Mouse (Mus musculus) hindbrain, embryonic 14.5 days (tissue): ENCODE data around the gene Cd34. TPM values are rescaled to one million over a fixed set of nuclear protein-coding genes. Genes with fewer than 3 reads are reported as not detected.

ENCODE experiments used
- ATAC-seq: fragments of 200-750 bp; cut with Nextera tagmentation; 2 replicates; pipeline ENCODE4 v1.8.0; 2017; ENCODE audit warnings: moderate number of reproducible peaks, mild to moderate bottlenecking, moderate TSS enrichment, moderate library complexity; ENCODE audit not compliant: low FRiP score
- DNase-seq: peaks from one replicate; pipeline ENCODE4 v3.0.0-alpha.2; 2015; ENCODE audit warnings: low spot score
- H3K27ac ChIP-seq: fragments of 300-500 bp; sonication (generic); 2 replicates; pipeline ENCODE4 v1.5.1; 2014; ENCODE audit warnings: mild to moderate bottlenecking, moderate library complexity
- H3K27me3 ChIP-seq: fragments of 300-500 bp; sonication (generic); 2 replicates; pipeline ENCODE4 v1.6.1; 2014; ENCODE audit warnings: mild to moderate bottlenecking, low read length, mixed read lengths; ENCODE audit not compliant: control insufficient read depth, insufficient read depth
- H3K36me3 ChIP-seq: fragments of 300-500 bp; sonication (generic); replicated peaks from 2 replicates; pipeline ENCODE4 v1.6.1; 2014; ENCODE audit not compliant: control insufficient read depth, insufficient read depth
- H3K4me1 ChIP-seq: fragments of 300-500 bp; sonication (generic); replicated peaks from 2 replicates; pipeline ENCODE4 v1.6.1; 2014; ENCODE audit warnings: antibody characterized with exemption, low read length, mixed read lengths; ENCODE audit not compliant: control insufficient read depth, insufficient read depth
- H3K4me2 ChIP-seq: fragments of 300-500 bp; sonication (generic); replicated peaks from 2 replicates; pipeline ENCODE4 v1.6.1; 2014; ENCODE audit warnings: mild to moderate bottlenecking, moderate library complexity
- H3K4me3 ChIP-seq: fragments of 300-500 bp; sonication (generic); replicated peaks from 2 replicates; pipeline ENCODE4 v1.5.1; 2014; ENCODE audit warnings: mild to moderate bottlenecking, low read length
- H3K9ac ChIP-seq: fragments of 300-500 bp; sonication (generic); 2 replicates; pipeline ENCODE4 v1.6.1; 2014
- H3K9me3 ChIP-seq: fragments of 300-500 bp; sonication (generic); 2 replicates; pipeline ENCODE4 v1.6.1; 2016; ENCODE audit warnings: low read length; ENCODE audit not compliant: control insufficient read depth
- WGBS: fragments of 180-500 bp; shearing (Covaris S2); extraction: QIAGEN DNeasy Blood & Tissue Kit; methylation state at CpG from one replicate; pipeline ENCODE4 v1.1.7; 2014; 5-methylcytosine and 5-hydroxymethylcytosine counted together
- polyA plus RNA-seq: library from polyadenylated mRNA; unstranded; fragments of >200 nt; fragmentation: Nextera tagmentation; extraction: Ambion mirVana; gene quantifications from 2 replicates; pipeline ENCODE4 v1.2.1, GENCODE M21; 2014

Gene Cd34
- 38.3 and 38.6 TPM in 2 replicates for polyA plus RNA-seq

DNA sequence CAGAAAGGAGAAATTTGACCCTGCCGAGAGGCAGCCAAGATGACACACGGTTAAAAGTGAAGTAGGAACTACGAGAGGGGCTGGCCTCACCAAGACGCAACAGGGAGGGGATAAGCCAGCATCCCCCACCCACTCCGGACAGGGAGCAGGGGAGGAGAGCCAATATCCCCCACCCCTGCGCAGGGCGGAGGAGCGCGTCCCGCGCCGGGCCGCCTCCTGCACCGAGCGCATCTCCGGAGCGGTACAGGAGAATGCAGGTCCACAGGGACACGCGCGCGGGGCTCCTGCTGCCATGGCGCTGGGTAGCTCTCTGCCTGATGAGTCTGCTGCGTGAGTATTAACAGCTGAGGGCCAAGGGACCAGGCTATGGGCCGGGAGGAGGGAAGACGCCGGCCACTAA lies at the start of gene Cd34:
Gene Cd34 (plus strand): TSS at position 105 of the 400 bp plus-strand sequence.
- peak within 1 kb of the TSS; percentile 62 for H3K9ac ChIP-seq
- whole genome bisulfite sequencing, result 1% methylated on average over 26 of the region's 26 CpGs

GRCm38 (mm10) chr1:194894513-194894912 lies 44.1 kb upstream of the Cd34 start:
- ATAC-seq (no peak), DNase-seq (no peak)
- H3K27ac ChIP-seq, result no peak overlapping the region
- H3K4me2 ChIP-seq, result no peak overlapping the region
- no peak overlapping the region for H3K4me3 ChIP-seq
- no peaks in the 10 kb centered on the region for H3K27me3 ChIP-seq
- H3K4me1 ChIP-seq, result no peaks in the 10 kb centered on the region
- 76% methylated on average over 1 of the region's 1 CpGs for WGBS
- no peak overlapping the region for H3K9ac ChIP-seq
- H3K36me3 ChIP-seq, result no peaks in the 10 kb centered on the region
- H3K9me3 ChIP-seq, result no peaks in the 10 kb centered on the region

More for the DNA sequence above, at the start of gene Cd34:
- no peak; the same call in 1 of the 2 replicates for ATAC-seq
- Histone ChIP-seq H3K4me2 (peak within 1 kb of the TSS; percentile 78), H3K4me1 (peaks cover 6% of the 10 kb centered on the region; the same call in 1 of the 2 replicates), H3K27ac (no peak within 1 kb of the TSS), H3K4me3 (peak within 1 kb of the TSS; percentile 39), H3K36me3 (no peaks in the 10 kb centered on the region), H3K9me3 (no peaks in the 10 kb centered on the region), H3K27me3 (peaks cover 18% of the 10 kb centered on the region; the same call in 1 of the 2 replicates)
- DNase-seq, result no peak

GRCm38 (mm10) chr1:194895287-194895686 lies 43.3 kb upstream of the Cd34 start:
- no peak overlapping the region for H3K9ac ChIP-seq
- 81% methylated on average over 3 of the region's 3 CpGs for WGBS
- no peak overlapping the region for H3K27ac ChIP-seq
- no peak overlapping the region for H3K4me2 ChIP-seq
- H3K4me3 ChIP-seq, result no peak overlapping the region
- ATAC-seq (no peak), DNase-seq (no peak)
- no peaks in the 10 kb centered on the region for H3K4me1 ChIP-seq
- no peaks in the 10 kb centered on the region for H3K27me3 ChIP-seq
- no peaks in the 10 kb centered on the region for H3K9me3 ChIP-seq
- no peaks in the 10 kb centered on the region for H3K36me3 ChIP-seq

- Histone ChIP-seq H3K27me3 (no peaks in the 10 kb centered on the region), H3K4me1 (no peaks in the 10 kb centered on the region), H3K27ac (no peak overlapping the region), H3K9me3 (no peaks in the 10 kb centered on the region), H3K36me3 (no peaks in the 10 kb centered on the region), H3K9ac (no peak overlapping the region), H3K4me3 (no peak overlapping the region), H3K4me2 (no peak overlapping the region)
- ATAC-seq (no peak), DNase-seq (no peak)
Observed at GRCm38 (mm10) chr1:194901075-194901474, 37.5 kb upstream of the Cd34 start.

DNA sequence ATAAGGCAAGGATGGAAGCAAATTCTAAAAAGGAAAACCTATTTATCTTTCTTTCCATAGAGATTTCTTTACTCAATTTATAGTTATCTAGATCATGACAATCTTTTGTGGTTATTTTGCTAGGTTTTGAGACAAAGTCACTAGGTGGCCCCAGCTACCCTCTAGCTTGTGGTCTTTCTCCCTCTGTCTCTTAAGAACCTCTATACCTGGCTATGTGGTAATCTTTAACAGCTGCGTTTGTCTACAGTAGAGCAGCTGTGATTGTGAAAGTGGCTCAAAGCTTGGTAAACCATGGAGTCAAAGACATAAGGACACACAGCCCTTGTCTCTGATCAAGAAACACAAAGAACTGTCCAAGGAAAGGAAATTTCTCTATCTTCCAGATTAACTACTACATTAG lies 36.8 kb upstream of the Cd34 start:
- ATAC-seq (no peak), DNase-seq (no peak)
- Histone ChIP-seq H3K4me3 (no peak overlapping the region), H3K9me3 (no peaks in the 10 kb centered on the region), H3K36me3 (no peaks in the 10 kb centered on the region), H3K4me1 (no peaks in the 10 kb centered on the region), H3K4me2 (no peak overlapping the region), H3K27ac (no peak overlapping the region), H3K9ac (no peak overlapping the region), H3K27me3 (no peaks in the 10 kb centered on the region)
- WGBS, result 82% methylated on average over 1 of the region's 1 CpGs

GRCm38 (mm10) chr1:194908956-194909355 lies 29.7 kb upstream of the Cd34 start:
- no peak overlapping the region for H3K9ac ChIP-seq
- H3K9me3 ChIP-seq, result no peaks in the 10 kb centered on the region
- H3K27me3 ChIP-seq, result no peaks in the 10 kb centered on the region
- DNase-seq, result no peak
- H3K4me3 ChIP-seq, result no peak overlapping the region
- H3K4me2 ChIP-seq, result no peak overlapping the region
- ATAC-seq, result no peak
- no peaks in the 10 kb centered on the region for H3K36me3 ChIP-seq
- H3K27ac ChIP-seq, result no peak overlapping the region
- H3K4me1 ChIP-seq, result no peaks in the 10 kb centered on the region

- H3K36me3 ChIP-seq, result no peaks in the 10 kb centered on the region
- ATAC-seq, result no peak
- H3K4me2 ChIP-seq, result no peak overlapping the region
- no peak overlapping the region for H3K9ac ChIP-seq
- no peak overlapping the region for H3K27ac ChIP-seq
- H3K27me3 ChIP-seq, result no peaks in the 10 kb centered on the region
- H3K4me1 ChIP-seq, result no peaks in the 10 kb centered on the region
- H3K9me3 ChIP-seq, result no peaks in the 10 kb centered on the region
- no peak for DNase-seq
- H3K4me3 ChIP-seq, result no peak overlapping the region
- WGBS, result 78% methylated on average over 1 of the region's 1 CpGs
Observed at GRCm38 (mm10) chr1:194925753-194926350, 12.8 kb upstream of the Cd34 start.

DNA sequence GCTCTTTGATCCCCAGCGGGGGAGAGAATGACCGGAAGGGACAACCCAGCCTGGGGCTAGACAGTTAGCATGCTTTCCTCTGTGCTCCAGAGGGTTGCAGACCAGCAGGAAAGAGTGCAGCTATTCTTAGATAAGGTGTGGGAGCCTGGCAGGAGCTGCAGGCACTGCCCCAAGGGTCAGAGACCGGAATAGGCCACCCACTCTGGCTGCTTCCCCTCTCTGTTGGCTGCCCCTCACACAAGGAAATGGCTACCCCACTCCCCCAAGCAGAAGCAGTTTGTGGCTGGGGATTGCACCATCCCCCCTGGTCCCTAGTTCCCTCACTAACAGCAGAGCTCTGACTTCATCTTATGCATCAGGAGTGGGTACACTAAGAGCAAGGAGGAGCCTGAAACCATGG lies 10.7 kb upstream of the Cd34 start:
- 74% methylated on average over 3 of the region's 3 CpGs for WGBS
- ATAC-seq (no peak), DNase-seq (no peak)
- no peaks in the 10 kb centered on the region for H3K27me3 ChIP-seq
- no peak overlapping the region for H3K9ac ChIP-seq
- H3K36me3 ChIP-seq, result no peaks in the 10 kb centered on the region
- H3K4me1 ChIP-seq, result no peaks in the 10 kb centered on the region
- H3K9me3 ChIP-seq, result no peaks in the 10 kb centered on the region
- H3K4me3 ChIP-seq, result no peak overlapping the region
- no peak overlapping the region for H3K27ac ChIP-seq
- H3K4me2 ChIP-seq, result no peak overlapping the region

DNA sequence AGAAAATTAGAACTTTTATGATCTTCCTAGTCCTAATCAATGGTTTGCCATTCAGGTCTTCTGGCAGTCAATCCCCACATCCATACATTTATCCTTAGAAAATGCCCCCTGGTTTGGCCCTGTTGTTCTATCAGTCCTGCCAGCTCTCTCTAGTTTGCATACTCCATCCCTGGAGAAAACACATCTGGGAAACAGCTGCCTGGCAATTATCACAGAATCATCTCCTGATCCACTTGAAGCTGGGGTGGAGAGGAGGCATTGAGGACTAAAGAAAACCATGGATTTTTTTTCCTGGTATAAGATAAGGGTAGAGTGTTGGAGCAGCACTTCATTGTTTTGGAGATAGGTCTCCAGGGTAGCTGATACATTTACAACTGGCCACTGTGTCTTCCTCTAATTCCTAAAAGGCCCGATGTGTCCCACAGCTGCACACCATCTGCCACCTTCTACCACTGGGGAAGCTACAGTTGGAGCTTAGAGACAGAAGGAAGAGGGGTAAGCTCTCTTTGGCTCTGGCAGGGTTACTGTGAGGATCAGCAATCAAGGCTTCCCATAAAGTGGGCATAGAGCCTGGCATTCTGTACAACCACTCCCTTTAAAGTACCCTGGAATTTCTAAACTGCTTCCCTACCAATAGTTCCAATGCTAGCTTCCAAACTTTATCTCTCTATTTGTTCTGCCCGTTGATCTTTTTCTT lies 9.2 kb upstream of the Cd34 start:
- H3K9me3 ChIP-seq, result no peaks in the 10 kb centered on the region
- ATAC-seq (no peak), DNase-seq (no peak)
- no peaks in the 10 kb centered on the region for H3K4me1 ChIP-seq
- no peak overlapping the region for H3K9ac ChIP-seq
- no peak overlapping the region for H3K4me2 ChIP-seq
- no peaks in the 10 kb centered on the region for H3K36me3 ChIP-seq
- H3K27me3 ChIP-seq, result no peaks in the 10 kb centered on the region
- no peak overlapping the region for H3K27ac ChIP-seq
- no peak overlapping the region for H3K4me3 ChIP-seq
- 82% methylated on average over 2 of the region's 2 CpGs for WGBS
